Mouse (Mus musculus) limb, embryonic 13.5 days (tissue): ENCODE results near the gene 1500011B03Rik. TPM values are rescaled to one million over a fixed set of nuclear protein-coding genes. Genes with fewer than 3 reads are reported as not detected.
A peak's percentile ranks its signal among the peaks of the same experiment; 100 is the strongest.

Experiments used
- ATAC-seq: fragments of 200-750 bp; cut with Nextera tagmentation; 2 replicates; pipeline ENCODE4 v1.8.0; 2017; ENCODE audit warnings: low read depth, moderate number of reproducible peaks, moderate TSS enrichment; ENCODE audit not compliant: low FRiP score
- H3K27ac ChIP-seq: fragments of 300-500 bp; sonication (generic); 2 replicates; pipeline ENCODE4 v1.5.1; 2015; ENCODE audit warnings: inconsistent platforms, mild to moderate bottlenecking, moderate library complexity
- H3K27me3 ChIP-seq: fragments of 300-500 bp; sonication (generic); 2 replicates; pipeline ENCODE4 v1.6.1; 2015; ENCODE audit warnings: mild to moderate bottlenecking, inconsistent platforms
- H3K36me3 ChIP-seq: fragments of 300-500 bp; sonication (generic); 2 replicates; pipeline ENCODE4 v1.6.1; 2015; ENCODE audit warnings: inconsistent platforms, mild to moderate bottlenecking, moderate library complexity
- H3K4me1 ChIP-seq: fragments of 300-500 bp; sonication (generic); 2 replicates; pipeline ENCODE4 v1.6.1; 2015; ENCODE audit warnings: inconsistent platforms
- H3K4me2 ChIP-seq: fragments of 300-500 bp; sonication (generic); replicated peaks from 2 replicates; pipeline ENCODE4 v1.6.1; 2015; ENCODE audit warnings: inconsistent platforms, mild to moderate bottlenecking, moderate library complexity
- H3K4me3 ChIP-seq: fragments of 300-500 bp; sonication (generic); 2 replicates; pipeline ENCODE4 v1.5.1; 2015; ENCODE audit warnings: moderate library complexity, mild to moderate bottlenecking, inconsistent platforms
- H3K9ac ChIP-seq: fragments of 300-500 bp; sonication (generic); 2 replicates; pipeline ENCODE4 v1.6.1; 2015; ENCODE audit warnings: mild to moderate bottlenecking, inconsistent platforms
- H3K9me3 ChIP-seq: fragments of 300-500 bp; sonication (generic); 2 replicates; pipeline ENCODE4 v1.6.1; 2016; ENCODE audit warnings: inconsistent platforms
- WGBS: fragments of 180-500 bp; shearing (Covaris S2); methylation state at CpG from one replicate; pipeline ENCODE4 v1.1.7; 2015; 5-methylcytosine and 5-hydroxymethylcytosine counted together
- polyA plus RNA-seq: library from polyadenylated mRNA; unstranded; fragments of >200 nt; fragmentation: Nextera tagmentation; extraction: Ambion mirVana; gene quantifications from 2 replicates; pipeline ENCODE4 v1.2.1, GENCODE M21; 2015

Gene 1500011B03Rik
- polyA plus RNA-seq, 1 experiment from 2014 or later: 93.9 TPM

- peak; percentile 12; the same call in 1 of the 2 replicates for ATAC-seq
- H3K36me3 ChIP-seq: peaks cover 65% of the 10 kb centered on the region
- H3K4me1 ChIP-seq: peaks cover 40% of the 10 kb centered on the region
- H3K4me3 ChIP-seq: no peak overlapping the region
- 22% methylated on average over 8 of the region's 8 CpGs for WGBS
- no peak overlapping the region for H3K9ac ChIP-seq
- H3K27me3 ChIP-seq: no peaks in the 10 kb centered on the region
- H3K4me2 ChIP-seq: no peak overlapping the region; the same call in 1 of the 2 replicates
- no peaks in the 10 kb centered on the region for H3K9me3 ChIP-seq
- H3K27ac ChIP-seq: peak overlapping the region; percentile 65
These were observed 15.8 kb downstream of the 1500011B03Rik start for GRCm38 (mm10) chr5:114807468-114807867.

GRCm38 (mm10) chr5:114807063-114807462 lies 16.2 kb downstream of the 1500011B03Rik start:
- ATAC-seq: no peak
- 43% methylated on average over 9 of the region's 9 CpGs for WGBS
- Histone ChIP-seq H3K9ac (no peak overlapping the region), H3K4me1 (peaks cover 36% of the 10 kb centered on the region), H3K4me2 (no peak overlapping the region), H3K27me3 (no peaks in the 10 kb centered on the region), H3K9me3 (no peaks in the 10 kb centered on the region), H3K27ac (peak overlapping the region; percentile 65), H3K36me3 (peaks cover 70% of the 10 kb centered on the region), H3K4me3 (no peak overlapping the region)

GRCm38 (mm10) chr5:114806636-114807035 lies 16.6 kb downstream of the 1500011B03Rik start:
- WGBS: 80% methylated on average over 8 of the region's 8 CpGs
- ATAC-seq: no peak
- Histone ChIP-seq H3K4me1 (peaks cover 35% of the 10 kb centered on the region), H3K9ac (0 out of 2 replicates have a peak overlapping the region, but pooled peaks have one; percentile 19), H3K4me3 (no peak overlapping the region), H3K27ac (peak overlapping the region; percentile 65; the same call in 1 of the 2 replicates), H3K36me3 (peaks cover 74% of the 10 kb centered on the region), H3K9me3 (no peaks in the 10 kb centered on the region), H3K27me3 (no peaks in the 10 kb centered on the region), H3K4me2 (no peak overlapping the region)

GRCm38 (mm10) chr5:114805436-114806350 lies 17.6 kb downstream of the 1500011B03Rik start:
- H3K4me3 ChIP-seq: no peak overlapping the region
- no peak for ATAC-seq
- H3K9ac ChIP-seq: no peak overlapping the region
- H3K4me1 ChIP-seq: peaks cover 35% of the 10 kb centered on the region
- WGBS: 70% methylated on average over 15 of the region's 15 CpGs
- peak overlapping the region; percentile 65; the same call in 1 of the 2 replicates for H3K27ac ChIP-seq
- no peaks in the 10 kb centered on the region for H3K9me3 ChIP-seq
- H3K27me3 ChIP-seq: no peaks in the 10 kb centered on the region
- 0 out of 2 replicates have a peak overlapping the region, but pooled peaks have one; percentile 11 for H3K4me2 ChIP-seq
- peaks cover 82% of the 10 kb centered on the region for H3K36me3 ChIP-seq

- WGBS: 46% methylated on average over 3 of the region's 3 CpGs
- no peak for ATAC-seq
These were observed 18.3 kb downstream of the 1500011B03Rik start for GRCm38 (mm10) chr5:114804958-114805357.

GRCm38 (mm10) chr5:114804335-114804734 lies 18.9 kb downstream of the 1500011B03Rik start:
- WGBS: 85% methylated on average over 13 of the region's 13 CpGs

More at GRCm38 (mm10) chr5:114804958-114805357, 18.3 kb downstream of the 1500011B03Rik start:
- Histone ChIP-seq H3K4me3 (no peak overlapping the region), H3K27me3 (no peaks in the 10 kb centered on the region), H3K9me3 (no peaks in the 10 kb centered on the region), H3K36me3 (peaks cover 86% of the 10 kb centered on the region), H3K9ac (no peak overlapping the region), H3K4me2 (no peak overlapping the region), H3K4me1 (peaks cover 35% of the 10 kb centered on the region), H3K27ac (no peak overlapping the region)

GRCm38 (mm10) chr5:114803231-114803630 lies 20.0 kb downstream of the 1500011B03Rik start:
- no peak overlapping the region for H3K4me2 ChIP-seq
- no peaks in the 10 kb centered on the region for H3K9me3 ChIP-seq
- peaks cover 25% of the 10 kb centered on the region for H3K4me1 ChIP-seq
- no peak overlapping the region for H3K9ac ChIP-seq
- H3K27ac ChIP-seq: no peak overlapping the region
- WGBS: 92% methylated on average over 13 of the region's 13 CpGs
- peaks cover 87% of the 10 kb centered on the region for H3K36me3 ChIP-seq
- H3K4me3 ChIP-seq: no peak overlapping the region
- no peaks in the 10 kb centered on the region for H3K27me3 ChIP-seq
- ATAC-seq: no peak

More at GRCm38 (mm10) chr5:114804335-114804734, 18.9 kb downstream of the 1500011B03Rik start:
- Histone ChIP-seq H3K4me2 (no peak overlapping the region), H3K4me1 (peaks cover 31% of the 10 kb centered on the region), H3K9ac (no peak overlapping the region), H3K36me3 (peaks cover 87% of the 10 kb centered on the region), H3K27ac (no peak overlapping the region), H3K27me3 (no peaks in the 10 kb centered on the region), H3K9me3 (no peaks in the 10 kb centered on the region), H3K4me3 (no peak overlapping the region)
- no peak for ATAC-seq

GRCm38 (mm10) chr5:114801841-114802240 lies 21.4 kb downstream of the 1500011B03Rik start:
- Histone ChIP-seq H3K36me3 (peaks cover 91% of the 10 kb centered on the region), H3K27ac (no peak overlapping the region), H3K4me1 (peaks cover 11% of the 10 kb centered on the region), H3K27me3 (no peaks in the 10 kb centered on the region), H3K4me3 (no peak overlapping the region), H3K9me3 (no peaks in the 10 kb centered on the region), H3K9ac (no peak overlapping the region), H3K4me2 (no peak overlapping the region)
- ATAC-seq: no peak
- WGBS: 90% methylated on average over 6 of the region's 6 CpGs

- Histone ChIP-seq H3K27me3 (peaks cover 2% of the 10 kb centered on the region; the same call in 1 of the 2 replicates), H3K9me3 (no peaks in the 10 kb centered on the region), H3K4me2 (no peak overlapping the region), H3K4me3 (no peak overlapping the region), H3K9ac (no peak overlapping the region), H3K4me1 (peaks cover 10% of the 10 kb centered on the region), H3K27ac (no peak overlapping the region), H3K36me3 (peaks cover 84% of the 10 kb centered on the region)
- no peak for ATAC-seq
- 18% methylated on average over 8 of the region's 8 CpGs for WGBS
These were observed 22.2 kb downstream of the 1500011B03Rik start for GRCm38 (mm10) chr5:114801049-114801448.

GRCm38 (mm10) chr5:114799848-114800247 lies 23.4 kb downstream of the 1500011B03Rik start:
- 85% methylated on average over 11 of the region's 11 CpGs for WGBS
- ATAC-seq: no peak
- H3K36me3 ChIP-seq: peaks cover 75% of the 10 kb centered on the region

GRCm38 (mm10) chr5:114797253-114797652 lies 26.0 kb downstream of the 1500011B03Rik start:
- peaks cover 70% of the 10 kb centered on the region for H3K36me3 ChIP-seq
- H3K27ac ChIP-seq: no peak overlapping the region
- peak overlapping the region; percentile 68 for H3K4me2 ChIP-seq
- no peak overlapping the region for H3K4me3 ChIP-seq
- 88% methylated on average over 8 of the region's 8 CpGs for WGBS
- ATAC-seq: no peak
- peaks cover 10% of the 10 kb centered on the region for H3K27me3 ChIP-seq
- H3K9ac ChIP-seq: no peak overlapping the region
- H3K4me1 ChIP-seq: peaks cover 8% of the 10 kb centered on the region
- H3K9me3 ChIP-seq: no peaks in the 10 kb centered on the region

More at GRCm38 (mm10) chr5:114799848-114800247, 23.4 kb downstream of the 1500011B03Rik start:
- Histone ChIP-seq H3K4me3 (no peak overlapping the region), H3K9me3 (no peaks in the 10 kb centered on the region), H3K4me2 (no peak overlapping the region), H3K27ac (no peak overlapping the region), H3K27me3 (peaks cover 10% of the 10 kb centered on the region), H3K9ac (no peak overlapping the region), H3K4me1 (peaks cover 8% of the 10 kb centered on the region)

GRCm38 (mm10) chr5:114796299-114797012 lies 26.8 kb downstream of the 1500011B03Rik start:
- Histone ChIP-seq H3K27ac (no peak overlapping the region; the same call in 1 of the 2 replicates), H3K27me3 (peaks cover 10% of the 10 kb centered on the region), H3K4me3 (peak overlapping the region; percentile 42), H3K9me3 (no peaks in the 10 kb centered on the region), H3K4me1 (peaks cover 8% of the 10 kb centered on the region), H3K9ac (peak overlapping the region; percentile 56), H3K36me3 (peaks cover 70% of the 10 kb centered on the region), H3K4me2 (peak overlapping the region; percentile 68)
- peak; percentile 78 for ATAC-seq
- 5% methylated on average over 40 of the region's 40 CpGs for WGBS
